Mouse (Mus musculus) liver, embryonic 15.5 days (tissue): ENCODE data around the gene Sac3d1. TPM values are rescaled to one million over a fixed set of nuclear protein-coding genes. Genes with fewer than 3 reads are reported as not detected.

Experiments used
- ATAC-seq: fragments of 200-750 bp; cut with Nextera tagmentation; 2 replicates; pipeline ENCODE4 v1.8.0; 2017; ENCODE audit warnings: moderate number of reproducible peaks, mild to moderate bottlenecking, moderate library complexity; ENCODE audit not compliant: insufficient read depth
- H3K27ac ChIP-seq: fragments of 300-500 bp; sonication (generic); replicated peaks from 2 replicates; pipeline ENCODE4 v1.5.1; 2015; ENCODE audit warnings: mild to moderate bottlenecking, inconsistent platforms
- H3K27me3 ChIP-seq: fragments of 300-500 bp; sonication (generic); 2 replicates; pipeline ENCODE4 v1.6.1; 2015; ENCODE audit warnings: mild to moderate bottlenecking, inconsistent platforms
- H3K36me3 ChIP-seq: fragments of 300-500 bp; sonication (generic); replicated peaks from 2 replicates; pipeline ENCODE4 v1.6.1; 2015; ENCODE audit warnings: moderate library complexity, mild to moderate bottlenecking, inconsistent platforms
- H3K4me1 ChIP-seq: fragments of 300-500 bp; sonication (generic); replicated peaks from 2 replicates; pipeline ENCODE4 v1.6.1; 2015; ENCODE audit warnings: inconsistent platforms
- H3K4me2 ChIP-seq: fragments of 300-500 bp; sonication (generic); 2 replicates; pipeline ENCODE4 v1.6.1; 2015; ENCODE audit warnings: moderate library complexity, mild to moderate bottlenecking, inconsistent platforms
- H3K4me3 ChIP-seq: fragments of 300-500 bp; sonication (generic); replicated peaks from 2 replicates; pipeline ENCODE4 v1.5.1; 2015; ENCODE audit warnings: mild to moderate bottlenecking, inconsistent platforms
- H3K9ac ChIP-seq: fragments of 300-500 bp; sonication (generic); 2 replicates; pipeline ENCODE4 v1.6.1; 2015; ENCODE audit warnings: moderate library complexity, mild to moderate bottlenecking, inconsistent platforms
- H3K9me3 ChIP-seq: fragments of 300-500 bp; sonication (generic); replicated peaks from 2 replicates; pipeline ENCODE4 v1.6.1; 2016; ENCODE audit warnings: inconsistent platforms
- WGBS: fragments of 180-500 bp; shearing (Covaris S2); methylation state at CpG from one replicate; pipeline ENCODE4 v1.1.7; 2015; ENCODE audit warnings: mixed read lengths; ENCODE audit not compliant: insufficient replicate concordance; 5-methylcytosine and 5-hydroxymethylcytosine counted together
- polyA plus RNA-seq: library from polyadenylated mRNA; unstranded; fragments of >200 nt; fragmentation: Nextera tagmentation; extraction: Ambion mirVana; gene quantifications from 2 replicates; pipeline ENCODE4 v1.2.1, GENCODE M21; 2015

Gene Sac3d1
- polyA plus RNA-seq, 1 experiment from 2014 or later: 23.2 TPM

DNA sequence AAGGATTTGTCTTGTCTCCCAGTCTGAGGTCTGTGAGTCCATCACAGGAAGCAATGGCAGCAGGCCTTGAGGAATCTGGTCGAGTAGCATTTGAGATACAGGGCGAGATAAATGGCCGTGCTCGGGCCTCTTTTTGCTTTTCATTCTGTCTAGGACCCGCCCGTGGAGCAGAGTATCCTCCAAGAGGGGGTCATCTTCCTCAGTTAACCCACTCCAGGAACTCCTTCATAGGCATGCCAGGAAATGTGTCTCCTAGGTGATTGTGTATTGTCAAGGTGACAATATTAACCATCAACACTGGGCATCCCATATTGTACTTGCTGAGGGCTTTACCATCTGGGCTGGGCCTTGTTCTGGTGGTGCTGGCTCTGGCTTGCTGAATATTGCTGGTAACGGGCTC, 24.3 kb downstream of the Sac3d1 start, which contains the start of gene AC131692.1:
AC131692.1 (plus strand) TSS at position 301 of the 400 bp plus-strand sequence.
- ATAC-seq: no peak
- no peak within 1 kb of the TSS for H3K9ac ChIP-seq

GRCm38 (mm10) chr19:6088841-6089240, 29.6 kb downstream of the Sac3d1 start:
- WGBS: 93% methylated on average over 13 of the region's 13 CpGs
- Histone ChIP-seq H3K4me3 (no peak overlapping the region), H3K27me3 (no peaks in the 10 kb centered on the region), H3K4me2 (no peak overlapping the region), H3K4me1 (peaks cover 29% of the 10 kb centered on the region), H3K9me3 (no peaks in the 10 kb centered on the region), H3K36me3 (peaks cover 82% of the 10 kb centered on the region), H3K9ac (no peak overlapping the region), H3K27ac (no peak overlapping the region)
- no peak for ATAC-seq

More for the DNA sequence above, 24.3 kb downstream of the Sac3d1 start, which contains the start of gene AC131692.1:
- WGBS: 80% methylated on average over 7 of the region's 7 CpGs
- H3K27me3 ChIP-seq: no peaks in the 10 kb centered on the region
- H3K4me2 ChIP-seq: no peak within 1 kb of the TSS
- H3K36me3 ChIP-seq: peaks cover 81% of the 10 kb centered on the region
- H3K4me3 ChIP-seq: no peak within 1 kb of the TSS
- H3K9me3 ChIP-seq: no peaks in the 10 kb centered on the region
- peaks cover 9% of the 10 kb centered on the region; the same call in 1 of the 2 replicates for H3K4me1 ChIP-seq
- H3K27ac ChIP-seq: no peak within 1 kb of the TSS

GRCm38 (mm10) chr19:6085417-6085879, 33.0 kb downstream of the Sac3d1 start:
- Histone ChIP-seq H3K4me3 (peak overlapping the region; percentile 81), H3K4me2 (peak overlapping the region; percentile 85), H3K4me1 (peaks cover 39% of the 10 kb centered on the region), H3K36me3 (peaks cover 72% of the 10 kb centered on the region), H3K27me3 (no peaks in the 10 kb centered on the region), H3K9ac (peak overlapping the region; percentile 76), H3K9me3 (no peaks in the 10 kb centered on the region), H3K27ac (peak overlapping the region; percentile 92)
- 0% methylated on average over 17 of the region's 17 CpGs for WGBS
- ATAC-seq: peak; percentile 77

GRCm38 (mm10) chr19:6084478-6085248, 33.8 kb downstream of the Sac3d1 start, which contains the start of the genes Zfpl1 and Cdca5:
Gene Zfpl1 (minus strand): TSS chr19:6084956.
Gene Cdca5 (plus strand): TSS chr19:6084983.
- Histone ChIP-seq H3K27me3 (no peaks in the 10 kb centered on the region), H3K9ac (peak within 1 kb of the TSS; percentile 76), H3K4me2 (peak within 1 kb of the TSS; percentile 85), H3K4me1 (peaks cover 39% of the 10 kb centered on the region), H3K4me3 (peak within 1 kb of the TSS; percentile 81), H3K27ac (peak within 1 kb of the TSS; percentile 92), H3K36me3 (peaks cover 70% of the 10 kb centered on the region), H3K9me3 (no peaks in the 10 kb centered on the region)
- under 1% methylated on average over 58 of the region's 58 CpGs for WGBS
- peak; percentile 87 for ATAC-seq

DNA sequence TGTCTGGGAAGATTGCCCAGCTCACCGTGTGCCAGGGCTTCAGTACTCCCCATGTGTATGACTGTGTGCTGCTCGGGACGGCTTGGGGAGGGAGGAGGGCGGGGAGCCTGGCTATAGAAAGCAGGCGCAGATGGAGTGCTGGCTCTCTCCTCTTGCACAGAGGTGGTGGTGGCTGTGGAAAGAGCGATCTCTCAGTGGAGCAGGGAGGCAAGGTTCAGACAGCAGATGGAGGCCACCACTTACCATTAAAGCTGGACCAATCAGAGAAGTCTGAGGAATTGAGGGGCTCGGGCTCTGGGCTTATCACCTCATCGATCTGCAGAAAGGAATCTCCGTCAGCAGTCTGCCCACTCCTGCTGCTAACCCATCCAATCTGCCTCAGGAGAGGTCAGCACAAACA, 36.3 kb downstream of the Sac3d1 start, which contains the start of gene Gm28374:
Gm28374 (minus strand) TSS at position 101 of the 400 bp plus-strand sequence.
- no peak for ATAC-seq
- Histone ChIP-seq H3K4me1 (peaks cover 43% of the 10 kb centered on the region), H3K27me3 (no peaks in the 10 kb centered on the region), H3K9me3 (no peaks in the 10 kb centered on the region), H3K4me2 (no peak within 1 kb of the TSS), H3K27ac (no peak within 1 kb of the TSS), H3K4me3 (no peak within 1 kb of the TSS), H3K36me3 (peaks cover 47% of the 10 kb centered on the region), H3K9ac (no peak within 1 kb of the TSS)
- 80% methylated on average over 9 of the region's 9 CpGs for WGBS

DNA sequence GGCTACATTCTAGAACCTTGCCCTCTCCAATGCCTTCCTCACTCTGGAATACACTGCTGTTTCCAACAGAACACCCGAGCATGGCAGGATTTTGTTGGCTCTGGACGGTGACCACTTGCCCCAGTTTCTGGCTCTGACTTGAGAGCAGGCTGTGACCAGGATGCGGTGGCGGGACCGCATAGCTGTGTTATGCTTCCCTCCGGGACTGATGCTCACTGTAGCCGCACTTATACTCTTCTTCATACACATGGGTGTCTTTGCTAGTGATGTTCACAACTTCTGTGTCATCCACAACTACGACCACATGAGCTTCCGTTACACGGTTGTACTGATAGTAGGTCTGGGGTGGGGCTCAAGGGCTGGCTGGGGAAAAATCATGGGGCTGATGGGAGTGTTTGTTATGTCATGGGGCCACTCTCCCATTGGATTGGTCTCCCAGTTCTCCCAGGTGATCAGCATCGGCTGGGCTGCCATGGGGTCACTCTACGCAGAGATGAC, 38.4 kb downstream of the Sac3d1 start, which contains the start of gene Tmem262:
Tmem262 (plus strand) TSS at position 51 of the 498 bp plus-strand sequence.
- no peaks in the 10 kb centered on the region for H3K27me3 ChIP-seq
- no peak within 1 kb of the TSS for H3K27ac ChIP-seq
- H3K4me1 ChIP-seq: peaks cover 48% of the 10 kb centered on the region
- no peak for ATAC-seq
- no peak within 1 kb of the TSS for H3K9ac ChIP-seq
- peaks cover 32% of the 10 kb centered on the region for H3K36me3 ChIP-seq
- no peaks in the 10 kb centered on the region for H3K9me3 ChIP-seq
- no peak within 1 kb of the TSS for H3K4me3 ChIP-seq
- H3K4me2 ChIP-seq: no peak within 1 kb of the TSS
- 78% methylated on average over 12 of the region's 12 CpGs for WGBS

- Histone ChIP-seq H3K27ac (peak within 1 kb of the TSS; percentile 85), H3K4me2 (peak within 1 kb of the TSS; percentile 83), H3K9me3 (no peaks in the 10 kb centered on the region), H3K4me1 (peaks cover 39% of the 10 kb centered on the region), H3K36me3 (peaks cover 33% of the 10 kb centered on the region), H3K4me3 (peak within 1 kb of the TSS; percentile 79), H3K9ac (peak within 1 kb of the TSS; percentile 72), H3K27me3 (no peaks in the 10 kb centered on the region)
- WGBS: under 1% methylated on average over 33 of the region's 33 CpGs
- peak; percentile 85 for ATAC-seq
Measured at GRCm38 (mm10) chr19:6076564-6077393, 41.7 kb downstream of the Sac3d1 start, which contains the start of gene Vps51. Gene Vps51 (minus strand): TSS chr19:6077231.

- ATAC-seq: no peak
- H3K36me3 ChIP-seq: peaks cover 40% of the 10 kb centered on the region
- H3K4me2 ChIP-seq: no peak overlapping the region
- H3K4me1 ChIP-seq: peaks cover 42% of the 10 kb centered on the region
- 74% methylated on average over 5 of the region's 5 CpGs for WGBS
- no peak overlapping the region for H3K9ac ChIP-seq
- no peaks in the 10 kb centered on the region for H3K27me3 ChIP-seq
- peak overlapping the region; percentile 42; the same call in 1 of the 2 replicates for H3K27ac ChIP-seq
- no peaks in the 10 kb centered on the region for H3K9me3 ChIP-seq
- H3K4me3 ChIP-seq: no peak overlapping the region
Measured at GRCm38 (mm10) chr19:6073889-6074288, 44.6 kb downstream of the Sac3d1 start.

DNA sequence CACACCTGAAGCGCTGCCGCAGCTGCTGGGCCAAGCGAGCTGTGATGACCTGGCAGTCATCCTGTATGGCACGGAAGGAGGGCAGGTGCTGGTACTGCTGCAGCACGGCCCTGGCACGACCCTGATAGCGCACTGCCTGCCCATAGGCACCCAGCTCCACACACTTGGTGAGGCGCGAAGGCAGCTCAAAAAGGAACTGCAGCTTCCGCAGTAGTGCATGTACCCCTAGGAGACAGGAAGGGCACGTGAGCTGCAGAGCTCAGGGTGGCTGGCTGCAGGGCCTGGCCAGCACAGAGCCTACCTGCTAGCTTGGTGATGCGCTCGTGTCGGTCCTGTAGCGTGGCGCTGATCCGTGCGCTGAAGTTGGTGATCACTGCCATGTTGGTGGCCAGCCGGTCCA, 47.2 kb downstream of the Sac3d1 start:
- H3K9me3 ChIP-seq: no peaks in the 10 kb centered on the region
- H3K4me2 ChIP-seq: no peak overlapping the region
- ATAC-seq: no peak
- peaks cover 41% of the 10 kb centered on the region for H3K36me3 ChIP-seq
- no peak overlapping the region for H3K4me3 ChIP-seq
- WGBS: 89% methylated on average over 19 of the region's 19 CpGs
- peaks cover 48% of the 10 kb centered on the region for H3K4me1 ChIP-seq
- no peak overlapping the region for H3K27ac ChIP-seq
- H3K27me3 ChIP-seq: no peaks in the 10 kb centered on the region
- H3K9ac ChIP-seq: no peak overlapping the region

GRCm38 (mm10) chr19:6070571-6071250, 47.7 kb downstream of the Sac3d1 start:
- H3K4me3 ChIP-seq: no peak overlapping the region
- H3K4me1 ChIP-seq: peaks cover 48% of the 10 kb centered on the region
- H3K36me3 ChIP-seq: peaks cover 41% of the 10 kb centered on the region
- ATAC-seq: no peak
- 89% methylated on average over 31 of the region's 31 CpGs for WGBS
- no peak overlapping the region for H3K9ac ChIP-seq
- H3K27ac ChIP-seq: no peak overlapping the region
- H3K4me2 ChIP-seq: no peak overlapping the region
- no peaks in the 10 kb centered on the region for H3K9me3 ChIP-seq
- H3K27me3 ChIP-seq: no peaks in the 10 kb centered on the region
